ENCODE assay signal across 8 mouse cellular contexts in genomic region chr6:39205650-39206580, GRCm38 (mm10). TPM values are rescaled to one million over a fixed set of nuclear protein-coding genes. Genes with fewer than 3 reads are reported as not detected.
DNase-seq lines count a peak whose midpoint lies in the region; ATAC-seq and TF ChIP-seq lines count a peak whose summit lies in the region.

No protein-coding gene starts in this region.

- H3K4me1 ChIP-seq in kidney, postnatal 0 days (replicated peaks; ENCODE audit: insufficient read depth, low read length): no peaks in the 10 kb centered on the region

- peak overlapping the region; percentile 99 for H3K9ac ChIP-seq in kidney, postnatal 0 days (ENCODE audit: low read depth, low read length)

- no peaks in the 10 kb centered on the region for H3K36me3 ChIP-seq in kidney, postnatal 0 days (ENCODE audit: insufficient read depth, low read length)

- peak overlapping the region; percentile 74 for H3K4me2 ChIP-seq in kidney, postnatal 0 days (ENCODE audit: low read length)

- no peaks in the 10 kb centered on the region for H3K27me3 ChIP-seq in kidney, postnatal 0 days (ENCODE audit: insufficient read depth, low read length)

- peak; percentile 46 for DNase-seq in right cerebral cortex, adult 18-20 months
- DNase-seq in right cerebral cortex, postnatal 36 days (ENCODE audit: low spot score in 2 of 2): no peak
- DNase-seq in c-Kit-negative CD71-positive TER-119-positive erythroid progenitor cells, embryonic 14.5 days (ENCODE audit: low read depth, low spot score): peak; percentile 30
- peak; percentile 38 to 48 for DNase-seq in gastrocnemius, postnatal 4 days (ENCODE audit: low spot score in 2 of 2)
- peak; percentile 27 for DNase-seq in kidney, postnatal 0 days (ENCODE audit: low spot score)
- DNase-seq in lung, postnatal 14 days: peak; percentile 53
- DNase-seq in retina, embryonic 14.5 days (ENCODE audit: low spot score): peak; percentile 34
- no peak for DNase-seq in layer of hippocampus, adult 18-20 months (ENCODE audit: low spot score in 2 of 2)

- ATAC-seq in kidney, postnatal 0 days (replicated peaks; ENCODE audit: low FRiP score, low read depth): peak; percentile 47

- H3K4me3 ChIP-seq in kidney, postnatal 0 days (replicated peaks; ENCODE audit: low read depth, low read length): peak overlapping the region; percentile 99

- WGBS in kidney, postnatal 0 days: under 1% methylated on average over 67 of the region's 121 CpGs

- TF ChIP-seq CTCF in kidney, postnatal 0 days (IDR thresholded peaks at IDR 0.05; ENCODE audit: low read depth): no peak

- H3K27ac ChIP-seq in kidney, postnatal 0 days: peak overlapping the region; percentile 98

- no peaks in the 10 kb centered on the region for H3K9me3 ChIP-seq in kidney, postnatal 0 days (replicated peaks; ENCODE audit: low read length)

RNA-seq across cellular contexts. Expression of gene Kdm7a, which starts 0.7 kb away (rescaled TPM):
- 10 to 100 TPM; 13.4 to 14.6 TPM for total RNA-seq in gastrocnemius, postnatal 4 days (2021)
- polyA plus RNA-seq in kidney, postnatal 0 days (2015; fragmentation: Nextera tagmentation; extraction: Ambion mirVana): 3.9 and 4.3 TPM in 2 replicates
- 10 to 100 TPM; 51.7 to 57.9 TPM for total RNA-seq in layer of hippocampus, adult 18-20 months (2021)

Comparison
In these comparisons a context has a peak if more than half of its experiments do, and no peak if none do; other contexts are left out.
1. DNase-seq: peak in right cerebral cortex, adult 18-20 months (single experiment), c-Kit-negative CD71-positive TER-119-positive erythroid progenitor cells, embryonic 14.5 days (single experiment), gastrocnemius, postnatal 4 days (2 of 2), kidney, postnatal 0 days (single experiment), lung, postnatal 14 days (single experiment) and retina, embryonic 14.5 days (single experiment); none in right cerebral cortex, postnatal 36 days (0 of 2) and layer of hippocampus, adult 18-20 months (0 of 2).